Mouse (Mus musculus): Measurements from ENCODE around the gene Olfr171.
"Not testable (repeated sequence)": the region's sequence is repeated elsewhere in the genome, so short reads cannot be mapped to it uniquely, and the experiment has no call there.

Olfr171 gene

GRCm38 (mm10) chr16:19629816-19630215 is at the start of gene Olfr171:
TSS of gene Olfr171 (minus strand) at chr16:19629916.
- no peak for DNase-seq (ENCODE audit: low read depth, low spot score)

- DNase-seq (ENCODE audit: low read depth, low spot score) = no peak
Observed at GRCm38 (mm10) chr16:19670768-19671357, 41.1 kb upstream of the Olfr171 start.

- no peak for DNase-seq (ENCODE audit: low read depth, low spot score)
Observed at GRCm38 (mm10) chr16:19666312-19666711, 36.6 kb upstream of the Olfr171 start.

GRCm38 (mm10) chr16:19611782-19612181 is 17.9 kb downstream of the Olfr171 start, which contains the start of gene Olfr170:
TSS of gene Olfr170 (minus strand) at chr16:19611882.
- DNase-seq (ENCODE audit: low read depth, low spot score) = not testable (repeated sequence)

- no peak for DNase-seq (ENCODE audit: low read depth, low spot score)
Observed at GRCm38 (mm10) chr16:19603166-19603565, 26.6 kb downstream of the Olfr171 start.

All from telencephalon, adult 2 months (tissue).